Mouse (Mus musculus): ENCODE results near the gene Dennd4a. TPM values are rescaled to one million over a fixed set of nuclear protein-coding genes. Genes with fewer than 3 reads are reported as not detected.

Gene Dennd4a
- polyA plus RNA-seq, 2 experiments from 2014 or later = 16.9 to 19.3 TPM

GRCm38 (mm10) chr9:64925771-64926170, 114.6 kb downstream of the Dennd4a start:
- no peak for ATAC-seq

DNA sequence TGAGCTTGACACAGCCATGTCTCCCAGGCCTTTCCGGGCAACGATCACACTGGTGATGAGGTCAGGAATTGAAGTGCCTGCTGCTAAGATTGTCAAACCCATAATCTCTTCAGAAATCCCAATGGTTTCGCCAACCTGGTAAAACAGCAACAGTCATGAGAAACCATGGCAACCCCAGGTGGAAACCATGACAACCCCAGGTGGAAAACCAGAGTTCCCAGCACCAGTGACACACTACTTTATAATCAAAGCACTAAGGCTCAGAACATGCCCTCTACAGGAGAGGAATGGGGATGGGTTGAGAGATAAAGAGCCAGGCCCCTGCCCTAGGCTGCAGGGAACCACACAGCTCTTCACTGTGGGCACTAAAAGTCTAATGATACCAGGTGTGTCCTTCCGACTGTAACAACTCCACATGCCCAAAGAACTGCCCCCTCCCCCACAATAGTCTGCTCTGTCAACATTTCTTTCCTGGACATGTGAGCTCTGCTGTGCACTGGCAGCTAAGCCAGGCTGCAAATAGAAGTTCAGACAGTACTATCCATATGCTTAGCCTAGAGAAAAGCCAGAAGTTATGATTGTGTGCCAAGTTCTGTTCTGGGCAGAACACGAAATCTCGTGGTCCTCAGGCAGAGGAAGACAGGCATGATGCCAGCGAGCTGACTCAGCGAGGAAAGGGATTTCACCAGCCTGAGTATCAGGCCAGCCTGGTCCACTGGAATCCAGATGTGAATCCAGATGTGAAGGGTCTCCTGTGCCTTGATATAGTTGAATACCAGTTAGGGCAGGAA, 115.3 kb downstream of the Dennd4a start:
- no peak for ATAC-seq

GRCm38 (mm10) chr9:64930256-64930655, 119.1 kb downstream of the Dennd4a start:
- ATAC-seq = no peak

GRCm38 (mm10) chr9:64931751-64932610, 120.8 kb downstream of the Dennd4a start:
- ATAC-seq = no peak

DNA sequence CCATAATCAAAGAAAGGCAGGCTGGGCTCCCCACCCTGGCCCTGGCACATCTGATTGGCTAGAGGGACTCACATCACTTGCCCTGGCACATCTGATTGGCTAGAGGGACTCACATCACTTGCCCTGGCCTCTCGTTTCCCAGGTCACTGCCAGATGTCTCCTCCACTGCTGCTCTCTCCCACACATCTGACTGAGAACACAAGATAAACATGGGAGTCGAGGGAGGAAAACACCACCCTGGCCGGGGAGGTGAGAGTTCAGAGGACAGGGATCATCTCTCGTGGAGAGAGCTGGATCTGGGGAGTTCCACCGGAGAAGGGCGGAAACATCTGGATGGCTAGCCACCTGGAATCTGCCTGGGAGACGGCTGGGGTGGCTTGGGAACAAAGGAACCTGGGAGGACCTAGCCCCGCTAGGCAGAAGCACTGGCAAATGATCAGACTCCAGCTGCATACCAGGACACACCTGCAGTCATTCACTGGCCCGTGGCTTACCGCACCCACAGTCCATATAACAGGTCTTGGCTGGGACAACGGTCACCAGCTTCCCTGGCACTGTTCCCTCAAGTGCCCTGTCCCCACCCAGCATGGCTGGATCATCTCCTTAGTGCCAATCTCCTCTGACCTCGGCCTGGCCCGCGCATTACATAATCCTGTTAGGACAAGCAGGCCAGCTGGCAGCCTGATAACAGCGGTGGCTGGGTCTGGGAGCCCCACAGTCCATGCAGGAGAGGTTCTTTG, 123.0 kb downstream of the Dennd4a start:
- ATAC-seq = no peak

DNA sequence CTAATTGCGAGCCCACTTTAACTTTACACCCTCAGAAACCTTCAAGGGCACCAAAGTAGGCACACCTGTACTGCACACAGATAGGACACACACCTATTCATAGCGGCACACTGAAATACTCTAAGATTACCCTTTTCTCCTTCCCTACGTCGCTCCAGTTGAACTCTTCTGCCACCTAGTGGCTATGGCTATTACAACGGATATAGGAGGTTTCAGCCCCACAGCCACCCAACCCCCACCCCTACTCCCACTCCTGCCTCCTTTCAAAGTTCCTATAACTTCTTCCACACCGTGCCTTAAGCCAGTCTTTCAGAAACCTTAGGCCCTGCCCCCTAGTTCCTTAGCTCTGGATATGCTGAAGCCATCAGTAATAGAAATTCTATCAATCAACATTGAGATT, 125.4 kb downstream of the Dennd4a start:
- no peak for ATAC-seq

DNA sequence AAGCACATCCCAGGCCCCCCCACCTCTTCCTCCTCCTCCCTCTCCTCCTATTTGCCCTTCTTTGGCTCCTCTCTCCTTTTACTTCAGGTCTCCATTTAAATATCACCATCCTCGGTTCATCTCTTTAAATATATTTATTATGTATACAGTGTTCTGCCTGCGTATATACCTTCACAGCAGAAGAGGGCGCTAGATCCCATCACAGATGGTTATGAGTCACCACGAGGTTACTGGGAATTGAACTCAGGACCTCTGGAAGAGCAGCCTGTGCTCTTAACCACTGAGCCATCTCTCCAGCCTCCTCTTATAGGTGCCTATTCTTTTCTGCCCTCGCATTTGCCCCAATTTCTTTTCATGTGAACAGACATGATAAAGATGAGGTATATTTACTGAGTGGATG, 126.4 kb downstream of the Dennd4a start:
- no peak for ATAC-seq

- no peak for ATAC-seq
These were observed 127.4 kb downstream of the Dennd4a start for GRCm38 (mm10) chr9:64938535-64938934.

DNA sequence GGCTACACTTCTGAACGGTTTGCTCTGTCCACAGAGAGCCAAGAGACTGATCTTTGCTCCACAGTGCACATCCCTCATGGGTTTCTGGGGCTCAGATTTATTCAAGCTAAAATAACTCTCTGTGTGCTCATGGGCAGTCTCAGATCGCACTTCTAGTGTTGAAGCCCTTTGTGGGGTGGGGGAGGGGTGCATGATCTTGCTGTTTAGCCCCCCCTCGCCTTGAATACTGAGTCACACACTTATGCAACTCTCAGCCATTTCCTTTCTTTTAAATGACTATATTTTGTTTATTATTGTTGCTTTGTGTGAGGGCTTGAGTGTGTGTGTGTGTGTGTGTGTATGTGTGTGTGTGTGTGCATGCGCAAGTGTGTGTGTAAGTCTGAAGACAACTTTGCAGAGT, 128.1 kb downstream of the Dennd4a start:
- no peak for ATAC-seq

- no peak for ATAC-seq
These were observed 128.7 kb downstream of the Dennd4a start for GRCm38 (mm10) chr9:64939790-64940189.

- ATAC-seq = no peak
These were observed 129.7 kb downstream of the Dennd4a start for GRCm38 (mm10) chr9:64940731-64941346.

DNA sequence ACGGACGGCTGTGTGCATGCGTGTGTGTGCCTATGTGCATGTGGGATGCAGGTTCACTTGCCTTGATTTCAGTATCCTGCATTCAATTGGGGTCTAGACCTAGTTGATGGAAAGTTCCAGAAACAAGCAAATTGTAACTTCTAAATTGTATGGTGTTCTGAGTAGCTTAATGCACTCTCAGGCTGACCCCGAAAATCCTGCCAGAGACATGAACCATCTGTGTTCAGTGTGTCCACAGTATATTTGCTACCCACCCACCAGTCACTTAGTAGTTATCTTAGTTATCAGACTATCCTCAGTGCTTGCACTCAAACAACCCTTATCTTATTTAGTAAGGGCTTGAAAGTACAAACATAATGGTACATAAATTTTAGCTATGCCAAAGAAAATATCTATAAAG, 130.5 kb downstream of the Dennd4a start:
- no peak for ATAC-seq

DNA sequence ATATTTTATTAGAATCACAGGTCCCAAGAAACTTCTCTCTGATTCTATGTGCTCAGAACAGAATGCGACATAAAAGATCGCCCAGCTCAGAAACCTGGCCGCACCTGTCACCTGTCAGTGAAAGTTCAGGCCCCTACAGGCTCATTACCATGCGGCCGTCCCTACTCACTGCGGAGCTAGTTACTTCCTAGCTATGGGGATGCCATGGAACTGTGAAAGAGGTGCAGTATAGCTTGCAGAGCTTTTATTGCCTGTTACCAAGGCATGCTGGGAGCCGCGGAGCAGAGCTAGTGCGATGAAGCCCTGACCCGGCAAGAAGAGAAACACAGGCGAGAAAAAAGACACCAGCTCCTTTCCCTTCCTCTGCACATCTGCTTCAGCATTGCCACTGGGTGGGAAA, 132.9 kb downstream of the Dennd4a start:
- ATAC-seq = no peak

DNA sequence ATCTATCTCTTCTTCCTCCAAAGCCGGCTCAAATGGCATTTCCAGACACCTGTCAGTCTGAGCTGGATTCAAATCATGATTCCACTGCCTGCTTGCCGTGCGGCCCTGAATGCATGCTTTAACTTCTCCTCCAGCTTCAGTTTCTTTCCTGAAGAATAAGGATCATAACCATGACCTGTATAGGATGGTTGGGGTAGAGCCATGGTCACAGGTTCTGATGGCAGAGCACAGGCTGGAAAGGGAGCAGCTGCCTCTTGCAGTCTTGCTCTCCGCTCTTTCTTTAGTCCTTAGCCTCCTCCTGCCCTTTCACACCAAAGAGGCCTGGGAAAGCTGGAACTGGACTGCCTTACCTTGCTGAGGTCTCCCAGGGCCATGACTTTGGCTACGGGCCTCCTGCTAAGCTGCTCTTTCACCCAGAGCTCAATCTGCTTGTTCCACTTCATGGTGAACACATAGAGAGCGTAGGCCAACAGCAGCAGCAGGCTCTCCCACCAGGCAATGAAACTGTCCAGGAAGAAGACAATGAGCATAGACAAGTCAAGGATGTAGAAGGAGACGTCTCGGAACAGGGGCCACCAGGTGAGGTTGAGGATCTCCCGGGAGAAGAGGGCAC, 136.4 kb downstream of the Dennd4a start:
- no peak for ATAC-seq

GRCm38 (mm10) chr9:64951161-64951657, 140.1 kb downstream of the Dennd4a start, which contains the start of gene Slc24a1:
Gene Slc24a1, minus strand, starts transcription at chr9:64951607.
- no peak for ATAC-seq

DNA sequence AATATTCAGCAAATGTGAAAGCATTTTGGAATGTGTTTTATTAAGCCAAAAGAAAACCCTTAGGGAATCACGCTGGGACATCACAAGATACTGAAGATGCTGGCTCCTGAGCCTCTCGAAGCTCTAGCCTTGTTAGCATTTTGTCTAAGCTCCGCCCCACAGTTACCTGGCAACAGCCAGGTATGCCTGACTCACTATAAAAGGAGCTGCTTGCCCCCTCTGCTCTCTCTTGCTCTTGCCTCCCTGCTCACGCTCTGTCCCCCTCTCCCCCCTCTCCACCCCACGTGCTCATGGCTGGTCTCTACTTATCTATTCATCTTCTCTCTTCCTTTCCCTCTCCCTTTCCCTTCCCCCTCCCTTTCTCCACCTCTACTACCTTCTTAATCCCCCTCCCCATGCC, 140.9 kb downstream of the Dennd4a start:
- ATAC-seq = no peak

DNA sequence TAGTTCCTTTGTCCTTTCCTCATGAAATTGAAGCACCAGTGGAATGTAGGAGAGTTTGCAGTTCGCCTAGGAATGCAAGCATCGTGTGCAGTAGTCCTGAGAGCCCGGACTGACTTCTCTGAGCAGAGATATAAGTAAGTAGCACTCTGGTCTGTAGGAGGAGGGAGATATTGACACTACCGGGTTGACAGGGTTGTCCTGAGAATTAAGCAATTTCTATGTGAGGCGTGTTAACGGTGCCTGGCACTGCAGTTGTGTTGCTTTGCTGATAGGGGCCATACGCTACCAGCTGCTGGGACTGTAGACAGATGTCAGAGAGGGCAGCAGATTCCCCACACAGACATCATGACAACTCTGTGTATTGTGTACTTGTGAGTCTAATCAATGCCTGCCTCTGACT, 142.1 kb downstream of the Dennd4a start:
- ATAC-seq = no peak

GRCm38 (mm10) chr9:64956337-64956736, 145.2 kb downstream of the Dennd4a start:
- no peak for ATAC-seq

- ATAC-seq = no peak
These were observed 146.1 kb downstream of the Dennd4a start for GRCm38 (mm10) chr9:64957276-64957675.

DNA sequence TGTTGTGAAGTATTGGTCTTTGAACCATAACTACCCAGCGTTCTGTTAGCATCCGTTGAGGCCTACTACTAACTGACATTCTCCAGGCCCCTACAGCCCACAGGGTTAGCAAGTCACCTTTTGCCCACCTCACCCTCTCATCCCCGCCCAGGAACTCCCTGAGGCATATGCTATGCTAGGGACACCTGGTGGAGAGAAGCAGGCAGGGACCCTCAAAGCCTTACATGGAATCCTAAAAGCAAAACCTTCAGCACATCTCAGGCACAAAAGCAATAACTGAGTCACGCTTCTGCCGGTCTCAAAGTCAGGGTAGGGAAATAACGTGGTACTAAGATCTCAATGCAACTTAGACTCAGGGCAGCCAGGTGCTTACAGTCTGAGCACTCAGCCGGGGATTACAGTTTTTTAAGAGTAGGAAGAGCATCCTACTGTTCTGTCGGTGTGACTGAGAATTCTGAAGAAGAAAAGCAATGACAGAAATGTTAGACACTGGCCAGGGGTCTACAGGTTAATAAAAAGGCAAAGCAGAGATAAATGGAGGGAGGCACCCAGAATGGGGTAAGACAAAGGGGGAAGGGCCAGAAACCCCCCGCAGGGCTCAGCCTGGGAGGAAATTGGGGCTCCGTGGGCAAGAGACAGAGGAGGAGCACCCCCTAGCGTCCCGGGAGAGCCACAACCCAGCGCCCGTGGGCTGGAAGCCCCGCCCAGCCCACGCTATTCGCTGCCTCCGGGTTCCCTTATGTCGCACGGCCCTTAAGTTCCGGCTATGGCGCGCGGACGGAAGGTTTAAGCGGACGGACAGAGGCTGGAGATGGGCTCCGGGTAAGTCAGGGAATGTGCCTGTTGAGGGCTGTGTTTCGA, 149.2 kb downstream of the Dennd4a start, which contains the start of gene Ints14:
Gene Ints14 (plus strand): TSS at position 789 of the 861 bp plus-strand sequence.
- ATAC-seq = peak; percentile 96

- ATAC-seq = peak; percentile 48
These were observed 149.8 kb downstream of the Dennd4a start for GRCm38 (mm10) chr9:64960978-64961320.
